Mouse (Mus musculus) liver, embryonic 12.5 days (tissue): ENCODE data around the gene Lysmd2. TPM values are rescaled to one million over a fixed set of nuclear protein-coding genes. Genes with fewer than 3 reads are reported as not detected.
"Not testable (repeated sequence)": the region's sequence is repeated elsewhere in the genome, so short reads cannot be mapped to it uniquely, and the experiment has no call there.

ENCODE experiments used
- ATAC-seq: fragments of 200-750 bp; cut with Nextera tagmentation; 2 replicates; pipeline ENCODE4 v1.8.0; 2017; ENCODE audit warnings: moderate number of reproducible peaks, mild to moderate bottlenecking, moderate library complexity
- H3K27ac ChIP-seq: fragments of 300-500 bp; sonication (generic); 2 replicates; pipeline ENCODE4 v1.5.1; 2016; ENCODE audit warnings: mild to moderate bottlenecking
- H3K27me3 ChIP-seq: fragments of 300-500 bp; sonication (generic); replicated peaks from 2 replicates; pipeline ENCODE4 v1.6.1; 2016; ENCODE audit warnings: mild to moderate bottlenecking, moderate library complexity
- H3K36me3 ChIP-seq: fragments of 300-500 bp; sonication (generic); 2 replicates; pipeline ENCODE4 v1.6.1; 2016; ENCODE audit warnings: mild to moderate bottlenecking, moderate library complexity
- H3K4me1 ChIP-seq: fragments of 300-500 bp; sonication (generic); 2 replicates; pipeline ENCODE4 v1.6.1; 2016
- H3K4me2 ChIP-seq: fragments of 300-500 bp; sonication (generic); 2 replicates; pipeline ENCODE4 v1.6.1; 2016; ENCODE audit warnings: mild to moderate bottlenecking, moderate library complexity
- H3K4me3 ChIP-seq: fragments of 300-500 bp; sonication (generic); 2 replicates; pipeline ENCODE4 v1.5.1; 2016; ENCODE audit warnings: mild to moderate bottlenecking, moderate library complexity
- H3K9ac ChIP-seq: fragments of 300-500 bp; sonication (generic); 2 replicates; pipeline ENCODE4 v1.6.1; 2016; ENCODE audit warnings: mild to moderate bottlenecking, moderate library complexity
- H3K9me3 ChIP-seq: fragments of 300-500 bp; sonication (generic); replicated peaks from 2 replicates; pipeline ENCODE4 v1.6.1; 2016; ENCODE audit warnings: mild to moderate bottlenecking, moderate library complexity
- WGBS: fragments of 180-500 bp; shearing (Covaris S2); methylation state at CpG from one replicate; pipeline ENCODE4 v1.1.7; 2016; ENCODE audit not compliant: insufficient replicate concordance; 5-methylcytosine and 5-hydroxymethylcytosine counted together
- polyA plus RNA-seq: library from polyadenylated mRNA; unstranded; fragments of >200 nt; fragmentation: Nextera tagmentation; extraction: Ambion mirVana; gene quantifications from 2 replicates; pipeline ENCODE4 v1.2.1, GENCODE M21; 2016

Gene Lysmd2
- polyA plus RNA-seq, 1 experiment from 2014 or later = 6.4 TPM

DNA sequence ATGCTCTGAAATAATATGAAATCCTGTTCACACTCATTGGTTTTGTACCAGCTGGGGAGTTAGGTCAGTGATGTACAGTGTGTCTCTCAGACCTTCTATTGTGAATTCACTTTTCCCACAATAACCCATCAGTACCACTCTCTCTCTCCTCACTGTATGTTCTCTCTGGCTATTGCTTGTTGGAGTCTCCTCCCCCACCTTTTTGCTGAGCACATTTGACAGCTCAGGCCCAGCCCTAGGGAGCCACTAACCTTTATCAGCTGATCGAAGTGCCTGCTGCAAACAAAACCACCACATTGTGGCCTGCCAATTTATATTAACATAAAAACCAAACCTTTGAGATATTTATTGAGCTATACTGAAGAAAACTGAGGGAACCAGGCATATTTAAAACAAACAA, 16.0 kb upstream of the Lysmd2 start:
- Histone ChIP-seq H3K4me1 (no peaks in the 10 kb centered on the region), H3K36me3 (no peaks in the 10 kb centered on the region), H3K4me3 (no peak overlapping the region), H3K4me2 (no peak overlapping the region), H3K9me3 (no peaks in the 10 kb centered on the region), H3K9ac (no peak overlapping the region), H3K27ac (no peak overlapping the region), H3K27me3 (peaks cover 49% of the 10 kb centered on the region)
- 24% methylated on average over 1 of the region's 1 CpGs for WGBS
- no peak for ATAC-seq

DNA sequence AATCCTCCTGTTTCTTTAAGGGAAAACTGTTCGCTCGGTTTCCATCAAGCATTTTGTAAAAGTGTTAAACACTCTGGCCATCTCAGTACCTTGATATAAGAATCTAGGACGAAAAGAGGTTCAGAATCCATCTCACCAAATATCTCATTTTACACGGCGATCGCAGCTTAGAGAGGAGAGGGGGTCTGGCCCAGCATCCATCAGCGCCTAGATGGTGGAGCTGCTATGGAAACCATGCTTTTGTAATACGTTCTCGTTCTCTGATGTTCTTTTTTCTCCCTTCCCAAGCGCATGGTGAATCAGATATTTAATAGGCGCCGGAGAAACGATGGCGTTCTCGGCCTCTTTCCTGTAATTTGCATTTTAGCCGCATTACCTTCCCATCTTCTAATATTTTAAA, 15.6 kb upstream of the Lysmd2 start:
- WGBS = 34% methylated on average over 16 of the region's 16 CpGs
- H3K9ac ChIP-seq = no peak overlapping the region
- peak overlapping the region; percentile 72 for H3K4me2 ChIP-seq
- H3K9me3 ChIP-seq = no peaks in the 10 kb centered on the region
- no peaks in the 10 kb centered on the region for H3K36me3 ChIP-seq
- H3K4me3 ChIP-seq = no peak overlapping the region
- no peak overlapping the region for H3K27ac ChIP-seq
- no peak for ATAC-seq
- peaks cover 49% of the 10 kb centered on the region for H3K27me3 ChIP-seq
- H3K4me1 ChIP-seq = no peaks in the 10 kb centered on the region

DNA sequence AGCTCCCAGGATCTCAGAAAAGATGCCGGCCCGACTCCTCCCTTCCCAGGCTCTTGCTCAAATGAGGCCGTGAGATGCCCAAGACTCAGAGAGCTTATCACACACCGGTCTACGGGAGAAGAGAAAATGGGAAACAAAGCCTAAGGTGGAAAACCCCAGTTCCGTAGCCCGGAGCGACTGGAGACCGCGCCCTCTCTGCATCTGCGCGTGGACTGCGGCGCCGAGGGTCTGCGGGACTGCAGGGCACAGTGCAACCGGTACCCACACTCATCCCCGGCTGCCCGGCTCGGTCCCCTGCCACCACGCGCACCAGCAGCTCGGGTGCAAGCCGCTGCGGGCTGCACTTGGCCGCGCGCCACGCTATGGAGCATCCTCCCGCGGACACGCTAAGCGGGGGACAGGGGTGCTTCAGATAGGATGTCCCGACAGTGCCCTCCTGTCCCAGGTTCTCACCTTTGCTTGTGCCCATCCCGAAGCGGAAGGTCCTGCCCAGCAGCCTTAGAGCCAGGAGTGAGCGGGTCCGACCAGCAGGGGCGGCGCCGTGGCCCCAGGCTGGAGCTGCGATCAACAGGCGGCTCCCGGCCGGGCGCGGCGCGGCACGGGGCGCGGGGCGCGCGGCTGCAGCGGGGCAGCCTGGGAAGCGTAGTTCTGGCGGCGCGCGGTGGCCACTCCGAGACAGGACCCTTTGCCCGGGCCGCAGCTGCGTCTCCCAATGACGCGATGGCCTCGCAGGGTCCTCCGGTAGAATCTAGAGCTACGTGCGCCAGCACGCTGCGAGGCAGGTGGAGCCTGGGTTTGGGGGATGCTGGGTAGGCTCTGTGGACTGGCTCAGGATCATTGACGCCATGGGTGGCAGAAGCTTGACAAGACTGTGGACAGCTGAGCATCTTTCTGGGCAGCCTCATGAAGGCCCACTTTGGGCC, 14.7 kb upstream of the Lysmd2 start, which contains the start of gene Tmod2:
Tmod2 (minus strand) TSS at position 755 of the 923 bp plus-strand sequence.
- Histone ChIP-seq H3K4me1 (no peaks in the 10 kb centered on the region), H3K4me2 (peak within 1 kb of the TSS; percentile 72), H3K27me3 (peaks cover 49% of the 10 kb centered on the region), H3K9ac (no peak within 1 kb of the TSS), H3K27ac (no peak within 1 kb of the TSS), H3K36me3 (no peaks in the 10 kb centered on the region), H3K4me3 (peak within 1 kb of the TSS; percentile 47), H3K9me3 (no peaks in the 10 kb centered on the region)
- 0 out of 2 replicates have a peak, but pooled peaks have one; percentile 30 for ATAC-seq
- 2% methylated on average over 74 of the region's 74 CpGs for WGBS

DNA sequence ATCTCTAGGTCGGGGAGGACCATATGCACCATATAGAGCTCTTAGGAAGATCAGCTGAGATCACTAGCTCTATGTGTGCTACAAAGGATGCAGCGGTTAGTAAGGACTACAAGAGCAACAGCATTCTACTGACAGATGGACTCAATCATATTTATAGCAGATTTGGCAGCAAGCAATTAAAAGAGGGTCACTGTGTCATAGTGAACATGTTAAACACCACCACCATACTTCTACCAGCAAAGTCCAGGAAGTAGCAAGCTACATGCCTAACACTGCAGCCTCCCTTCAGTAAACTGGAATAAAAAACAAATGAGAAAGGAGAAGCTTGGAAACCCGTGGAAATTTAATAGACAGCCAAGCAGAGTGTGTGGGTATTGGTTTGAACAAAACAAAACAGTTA, 9.0 kb upstream of the Lysmd2 start:
- Histone ChIP-seq H3K36me3 (no peaks in the 10 kb centered on the region), H3K27ac (no peak overlapping the region), H3K9me3 (no peaks in the 10 kb centered on the region), H3K4me1 (no peaks in the 10 kb centered on the region), H3K9ac (no peak overlapping the region), H3K4me3 (no peak overlapping the region), H3K27me3 (peaks cover 16% of the 10 kb centered on the region), H3K4me2 (no peak overlapping the region)
- ATAC-seq = no peak
- WGBS = 56% methylated on average over 3 of the region's 3 CpGs

DNA sequence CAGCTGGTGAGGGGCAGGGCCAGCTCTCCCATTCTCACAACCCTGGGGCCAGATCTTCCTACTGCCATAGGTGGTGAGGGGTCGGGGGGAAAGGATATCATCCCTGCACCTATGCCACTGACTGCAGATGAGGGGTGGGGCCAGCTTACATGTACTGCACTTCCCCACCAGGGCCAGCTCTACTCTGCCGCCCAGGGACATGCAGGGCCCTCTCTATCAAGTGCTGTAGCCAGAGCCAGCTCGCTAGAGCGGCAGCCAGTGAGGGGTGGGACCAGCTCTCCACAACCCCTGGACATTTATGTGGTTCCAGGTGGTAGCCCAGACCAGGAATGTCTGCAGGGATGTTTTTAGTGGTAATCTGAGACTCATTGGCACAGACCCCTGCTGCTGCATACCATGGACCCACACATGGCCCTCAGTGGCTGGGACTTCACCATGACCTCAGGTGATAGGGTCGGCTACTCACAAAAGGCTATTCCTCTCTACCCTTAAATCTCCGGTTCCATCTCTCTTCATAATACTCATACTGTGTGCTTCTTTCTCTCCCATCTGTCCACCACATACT, 6.6 kb upstream of the Lysmd2 start:
- Histone ChIP-seq H3K36me3 (no peaks in the 10 kb centered on the region), H3K4me2 (no peak overlapping the region), H3K9me3 (no peaks in the 10 kb centered on the region), H3K4me1 (no peaks in the 10 kb centered on the region), H3K4me3 (no peak overlapping the region), H3K27me3 (peaks cover 4% of the 10 kb centered on the region; the same call in 1 of the 2 replicates), H3K9ac (no peak overlapping the region), H3K27ac (no peak overlapping the region)
- ATAC-seq = no peak
- WGBS = 69% methylated on average over 6 of the region's 6 CpGs

DNA sequence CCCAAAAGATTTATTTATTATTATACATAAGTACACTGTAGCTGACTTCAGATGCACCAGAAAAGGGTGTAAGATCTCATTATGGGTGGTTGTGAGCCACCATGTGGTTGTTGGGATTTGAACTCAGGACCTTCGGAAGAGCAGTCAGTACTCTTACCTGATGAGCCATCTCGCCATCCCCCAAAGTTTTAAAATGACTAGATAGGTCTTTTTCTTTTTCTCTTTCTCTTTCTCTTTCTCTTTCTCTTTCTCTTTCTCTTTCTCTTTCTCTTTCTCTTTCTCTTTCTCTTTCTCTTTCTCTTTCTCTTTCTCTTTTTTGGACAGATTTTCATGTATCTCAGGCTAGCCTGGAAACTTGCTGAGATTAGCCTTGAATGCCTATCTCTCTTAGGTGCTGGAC, 5.8 kb upstream of the Lysmd2 start:
- not testable (repeated sequence) for H3K4me1 ChIP-seq, H3K9ac ChIP-seq, H3K36me3 ChIP-seq, H3K4me3 ChIP-seq, H3K27ac ChIP-seq, H3K4me2 ChIP-seq, H3K9me3 ChIP-seq, ATAC-seq
- H3K27me3 ChIP-seq = peaks cover 12% of the 10 kb centered on the region
- WGBS = 84% methylated on average over 2 of the region's 2 CpGs

DNA sequence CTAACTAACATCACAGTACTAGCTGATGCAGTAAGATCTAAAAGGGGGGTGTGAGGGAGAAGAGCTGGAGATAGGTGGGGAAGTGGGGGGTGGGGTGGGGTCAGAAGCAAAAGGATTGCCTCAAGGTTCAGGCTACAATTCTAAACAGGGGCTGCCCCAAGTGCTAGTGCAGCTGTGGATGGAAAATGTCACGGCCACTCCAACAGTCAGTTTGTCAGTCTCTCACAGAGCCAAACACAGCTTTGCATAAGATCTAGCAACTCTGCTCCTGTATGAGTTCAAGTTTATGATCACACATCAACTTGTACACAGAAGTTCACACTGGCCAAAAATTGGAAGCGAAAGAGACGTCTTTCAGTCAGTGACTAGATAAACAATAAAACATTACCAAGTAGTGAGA, 4.1 kb upstream of the Lysmd2 start:
- H3K9me3 ChIP-seq = no peaks in the 10 kb centered on the region
- 68% methylated on average over 3 of the region's 3 CpGs for WGBS
- no peaks in the 10 kb centered on the region for H3K36me3 ChIP-seq
- H3K27me3 ChIP-seq = peaks cover 29% of the 10 kb centered on the region
- H3K4me3 ChIP-seq = no peak overlapping the region
- no peak overlapping the region for H3K27ac ChIP-seq
- no peak for ATAC-seq
- peaks cover 8% of the 10 kb centered on the region; the same call in 1 of the 2 replicates for H3K4me1 ChIP-seq
- H3K9ac ChIP-seq = no peak overlapping the region
- H3K4me2 ChIP-seq = no peak overlapping the region

DNA sequence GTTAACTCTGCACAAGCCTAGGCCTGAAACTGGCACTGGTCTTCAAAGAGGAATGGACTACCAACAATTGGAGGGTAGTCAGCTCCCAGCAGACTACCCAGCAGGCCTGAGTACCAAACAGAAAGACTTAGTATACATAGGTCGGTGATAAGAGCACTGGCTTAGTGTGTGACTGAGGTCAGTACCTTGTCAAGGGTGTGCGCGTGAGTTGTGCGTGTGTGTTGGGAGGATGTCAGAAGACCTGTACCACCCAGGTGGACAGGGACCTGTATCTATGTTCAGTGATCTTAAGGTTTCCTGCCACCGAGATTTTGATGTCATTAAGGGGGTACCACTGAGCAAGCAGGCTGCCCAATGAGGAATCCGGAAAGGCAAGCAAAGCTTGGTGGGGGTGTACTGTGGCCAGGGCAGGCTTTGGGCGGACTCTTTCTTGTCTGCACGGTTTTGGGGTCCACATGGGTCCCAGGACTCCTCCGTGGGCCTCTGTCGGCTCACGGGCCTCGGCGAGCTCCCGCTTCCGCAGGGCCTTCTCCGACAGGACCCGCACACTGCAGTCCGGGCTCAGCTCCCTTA, 472 bp upstream of the Lysmd2 start:
- no peaks in the 10 kb centered on the region for H3K9me3 ChIP-seq
- H3K27me3 ChIP-seq = peaks cover 37% of the 10 kb centered on the region
- 18% methylated on average over 18 of the region's 18 CpGs for WGBS
- no peak overlapping the region for H3K27ac ChIP-seq
- ATAC-seq = peak; percentile 48
- no peaks in the 10 kb centered on the region for H3K36me3 ChIP-seq
- peaks cover 8% of the 10 kb centered on the region; the same call in 1 of the 2 replicates for H3K4me1 ChIP-seq
- peak overlapping the region; percentile 65 for H3K9ac ChIP-seq
- peak overlapping the region; percentile 65 for H3K4me3 ChIP-seq
- peak overlapping the region; percentile 87 for H3K4me2 ChIP-seq

DNA sequence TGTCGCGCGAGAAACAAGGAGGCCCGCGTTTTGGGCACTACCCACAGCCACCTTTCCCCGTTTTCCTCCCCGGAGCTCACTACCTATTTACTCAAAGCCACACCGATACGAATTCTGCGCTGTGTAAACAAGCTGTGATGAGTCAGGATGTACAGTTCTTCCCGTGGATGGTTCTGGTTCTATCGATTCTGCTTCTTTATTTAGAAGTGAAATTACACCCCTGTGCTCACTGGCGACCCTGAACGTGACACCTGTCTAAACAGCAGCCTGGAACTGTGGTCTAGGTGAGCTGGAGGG, 715 bp downstream of the Lysmd2 start:
- peaks cover 8% of the 10 kb centered on the region; the same call in 1 of the 2 replicates for H3K4me1 ChIP-seq
- H3K9me3 ChIP-seq = no peaks in the 10 kb centered on the region
- H3K27me3 ChIP-seq = peaks cover 37% of the 10 kb centered on the region
- ATAC-seq = no peak; the same call in 1 of the 2 replicates
- WGBS = 1% methylated on average over 14 of the region's 14 CpGs
- H3K27ac ChIP-seq = peak overlapping the region; percentile 49; the same call in 1 of the 2 replicates
- H3K4me3 ChIP-seq = peak overlapping the region; percentile 65
- H3K36me3 ChIP-seq = no peaks in the 10 kb centered on the region
- H3K4me2 ChIP-seq = peak overlapping the region; percentile 87
- peak overlapping the region; percentile 65 for H3K9ac ChIP-seq

DNA sequence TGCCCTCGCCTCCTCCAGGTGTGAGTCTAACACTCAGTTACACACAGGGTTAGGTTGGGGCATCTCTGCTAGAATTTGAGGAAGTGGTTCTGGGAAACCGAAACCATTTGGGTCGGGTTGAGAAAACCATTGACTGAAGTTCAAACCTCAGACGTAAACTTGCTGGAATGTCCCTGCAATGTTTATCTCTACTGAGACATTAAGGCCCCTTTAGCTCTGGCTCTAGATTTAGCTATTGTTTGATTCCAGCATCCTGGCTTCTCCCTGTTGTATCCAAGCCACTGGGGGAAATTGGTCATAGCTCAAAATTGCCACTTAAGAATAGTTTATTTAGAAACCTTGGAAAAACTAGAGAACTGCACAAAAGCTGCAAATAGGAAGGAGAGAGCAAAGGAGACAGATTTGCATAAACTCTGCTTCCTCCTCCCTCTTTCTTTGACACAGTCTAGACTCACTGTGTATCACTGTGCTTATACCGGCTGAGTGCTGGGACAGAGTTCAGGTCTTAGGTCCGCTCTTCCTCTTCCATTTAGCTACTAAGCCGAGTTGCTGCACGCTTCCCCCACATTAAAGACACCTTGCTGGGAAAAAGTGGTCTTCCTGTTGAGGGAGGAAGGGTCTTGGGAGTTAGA, 5.4 kb downstream of the Lysmd2 start:
- H3K36me3 ChIP-seq = no peaks in the 10 kb centered on the region
- no peaks in the 10 kb centered on the region for H3K9me3 ChIP-seq
- no peak overlapping the region for H3K4me3 ChIP-seq
- no peak overlapping the region for H3K4me2 ChIP-seq
- no peak for ATAC-seq
- WGBS = 55% methylated on average over 8 of the region's 8 CpGs
- no peak overlapping the region for H3K27ac ChIP-seq
- H3K27me3 ChIP-seq = peaks cover 14% of the 10 kb centered on the region
- no peak overlapping the region for H3K9ac ChIP-seq
- no peaks in the 10 kb centered on the region; the same call in 1 of the 2 replicates for H3K4me1 ChIP-seq

DNA sequence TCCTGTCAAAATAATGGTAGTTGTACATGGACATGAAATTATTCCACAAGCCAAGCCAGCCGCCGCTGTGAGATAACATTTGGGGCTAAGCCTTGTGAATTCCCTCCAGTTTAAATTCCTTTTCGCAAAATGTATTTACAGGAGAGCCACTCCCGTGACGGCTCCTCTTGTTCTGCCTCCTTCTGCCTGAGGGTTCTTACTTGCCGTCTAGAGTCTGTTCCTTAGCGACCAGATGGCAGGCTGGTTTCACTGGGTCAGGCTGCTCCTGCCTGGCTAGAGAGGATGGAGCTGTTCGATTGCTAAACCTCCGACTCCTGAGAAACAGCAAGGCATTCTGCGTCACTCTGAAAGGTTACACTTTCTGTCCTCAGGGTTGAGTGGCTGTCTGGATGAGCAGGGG, 6.6 kb downstream of the Lysmd2 start:
- H3K36me3 ChIP-seq = no peaks in the 10 kb centered on the region
- H3K4me3 ChIP-seq = no peak overlapping the region
- no peaks in the 10 kb centered on the region for H3K9me3 ChIP-seq
- no peak for ATAC-seq
- H3K9ac ChIP-seq = no peak overlapping the region
- H3K4me1 ChIP-seq = no peaks in the 10 kb centered on the region; the same call in 1 of the 2 replicates
- no peak overlapping the region for H3K4me2 ChIP-seq
- H3K27me3 ChIP-seq = peaks cover 2% of the 10 kb centered on the region; the same call in 1 of the 2 replicates
- 65% methylated on average over 10 of the region's 10 CpGs for WGBS
- no peak overlapping the region for H3K27ac ChIP-seq

DNA sequence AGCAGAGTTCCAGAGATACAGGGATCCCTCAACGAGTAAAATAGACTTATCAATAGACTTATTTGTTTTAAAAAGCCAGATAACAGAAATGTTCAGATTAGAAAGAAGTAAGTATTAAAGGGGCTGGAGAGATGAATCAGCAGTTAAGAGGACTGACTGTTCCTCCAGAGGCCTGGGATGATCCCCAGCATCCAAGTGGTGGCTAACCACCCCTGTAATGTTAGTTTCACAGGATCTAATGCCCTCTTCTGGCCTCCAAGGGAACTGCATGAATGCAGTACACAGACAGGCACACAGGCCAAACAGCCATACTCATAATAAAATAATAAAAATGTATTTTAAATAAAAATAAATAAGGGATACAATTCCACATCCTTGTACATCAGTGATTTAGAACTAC, 7.4 kb downstream of the Lysmd2 start:
- Histone ChIP-seq H3K9me3 (no peaks in the 10 kb centered on the region), H3K4me1 (no peaks in the 10 kb centered on the region; the same call in 1 of the 2 replicates), H3K4me3 (no peak overlapping the region), H3K9ac (no peak overlapping the region), H3K36me3 (no peaks in the 10 kb centered on the region), H3K27me3 (no peaks in the 10 kb centered on the region), H3K27ac (no peak overlapping the region), H3K4me2 (no peak overlapping the region)
- ATAC-seq = no peak
- WGBS = 46% methylated on average over 1 of the region's 1 CpGs
